Mouse (Mus musculus): ENCODE measurements around the gene Tmtc2.

DNA sequence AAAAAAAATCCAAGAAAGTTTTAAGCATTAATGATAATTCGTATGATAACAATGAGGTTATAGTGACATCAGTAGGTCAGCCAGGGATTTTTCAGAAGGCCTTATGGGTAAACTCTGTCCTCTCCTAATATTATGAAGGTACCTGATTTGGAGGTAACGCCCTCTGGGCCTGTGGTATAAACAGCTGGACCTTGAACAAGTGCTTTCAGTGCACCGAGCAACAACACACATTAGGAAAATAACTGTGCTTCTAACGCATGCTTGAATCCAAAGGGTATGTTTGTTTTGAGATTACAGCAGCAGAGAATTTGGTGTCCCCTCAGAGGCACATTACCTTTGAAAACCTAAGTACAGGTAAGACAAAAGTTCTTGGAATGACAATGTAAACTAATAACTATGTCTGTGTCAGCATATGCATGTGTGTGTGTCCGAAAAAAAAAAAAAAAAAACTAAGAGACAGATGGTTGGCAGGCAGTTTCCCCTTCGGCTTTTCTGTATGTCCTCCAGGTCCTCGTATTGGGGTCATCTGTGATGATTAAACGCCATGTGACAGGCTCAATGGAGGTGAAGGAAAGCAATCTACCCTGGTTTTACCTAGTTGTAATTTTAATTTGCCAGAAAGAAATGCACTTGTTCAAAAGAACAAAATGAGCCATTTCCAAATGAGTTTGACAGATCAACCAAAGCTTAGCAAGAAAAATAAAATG, 6.3 kb downstream of the Tmtc2 start:
- TF ChIP-seq POLR2A (IDR thresholded peaks at IDR 0.05; ENCODE audit: insufficient read length, low read depth) = no peak
- no peak for TF ChIP-seq E2F4 (IDR thresholded peaks at IDR 0.05; ENCODE audit: insufficient read depth)
- TF ChIP-seq CEBPB (IDR thresholded peaks at IDR 0.05; ENCODE audit: insufficient read depth, poor library complexity, severe bottlenecking) = no peak
- TF ChIP-seq MAX (IDR thresholded peaks at IDR 0.05; ENCODE audit: low read depth) = no peak
- no peak for TF ChIP-seq POLR2AphosphoS2 (IDR thresholded peaks at IDR 0.05; ENCODE audit: insufficient read length, low read depth)
- no peak for TF ChIP-seq TCF12 (IDR thresholded peaks at IDR 0.05; ENCODE audit: insufficient read depth, poor library complexity, severe bottlenecking)
- TF ChIP-seq TCF3 (IDR thresholded peaks at IDR 0.05; ENCODE audit: insufficient read length, low read depth) = no peak
- TF ChIP-seq MYOG (IDR thresholded peaks at IDR 0.05; ENCODE audit: control insufficient read depth in 1 of 3, insufficient read depth in 1 of 3, insufficient read length in 2 of 3, low read depth in 2 of 3) = no peak
- no peak for TF ChIP-seq SRF (IDR thresholded peaks at IDR 0.05; ENCODE audit: control insufficient read depth, insufficient read length, low read depth)
- TF ChIP-seq USF1 (IDR thresholded peaks at IDR 0.05; ENCODE audit: low read depth) = no peak
- TF ChIP-seq REST (IDR thresholded peaks at IDR 0.05; ENCODE audit: insufficient read depth, insufficient read length) = no peak
- TF ChIP-seq MYOD1 (IDR thresholded peaks at IDR 0.05; ENCODE audit: control insufficient read depth in 1 of 3, insufficient read length in 2 of 3, low read depth in 2 of 3) = no peak
